Mouse (Mus musculus): Measurements from ENCODE around the gene Pgam2.
A peak's percentile ranks its signal among the peaks of the same experiment; 100 is the strongest.
"Not testable (repeated sequence)": the region's sequence is repeated elsewhere in the genome, so short reads cannot be mapped to it uniquely, and the experiment has no call there.

The Pgam2 gene

DNA sequence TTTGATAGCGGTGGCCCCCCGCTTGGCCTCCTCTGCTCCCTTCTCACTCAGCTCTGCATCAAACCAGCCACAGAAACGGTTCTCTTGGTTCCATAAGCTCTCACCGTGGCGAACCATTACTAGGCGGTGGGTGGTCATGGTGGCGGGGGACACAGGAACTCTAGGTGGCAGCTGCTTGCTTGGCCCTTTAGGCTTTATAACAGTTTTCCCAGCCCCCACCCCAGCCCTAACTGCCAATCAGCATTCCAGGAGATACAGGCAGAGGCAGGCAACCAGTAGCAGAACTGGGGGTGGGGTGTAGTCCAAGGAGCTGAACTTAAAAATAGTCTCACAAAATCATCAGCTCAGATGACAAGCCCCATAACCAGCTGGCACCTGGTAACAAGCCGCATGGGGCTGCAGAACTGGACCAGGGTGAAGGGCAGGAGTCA is at the start of gene Pgam2:
Pgam2 (minus strand) TSS at position 183 of the 431 bp plus-strand sequence.
- no peak for DNase-seq (ENCODE audit: low read depth, low spot score)

GRCm38 (mm10) chr11:5852314-5852713 is 48.8 kb upstream of the Pgam2 start:
- no peak for DNase-seq (ENCODE audit: low read depth, low spot score)

GRCm38 (mm10) chr11:5851021-5851736 is 47.6 kb upstream of the Pgam2 start:
- DNase-seq (ENCODE audit: low read depth, low spot score), result no peak

DNA sequence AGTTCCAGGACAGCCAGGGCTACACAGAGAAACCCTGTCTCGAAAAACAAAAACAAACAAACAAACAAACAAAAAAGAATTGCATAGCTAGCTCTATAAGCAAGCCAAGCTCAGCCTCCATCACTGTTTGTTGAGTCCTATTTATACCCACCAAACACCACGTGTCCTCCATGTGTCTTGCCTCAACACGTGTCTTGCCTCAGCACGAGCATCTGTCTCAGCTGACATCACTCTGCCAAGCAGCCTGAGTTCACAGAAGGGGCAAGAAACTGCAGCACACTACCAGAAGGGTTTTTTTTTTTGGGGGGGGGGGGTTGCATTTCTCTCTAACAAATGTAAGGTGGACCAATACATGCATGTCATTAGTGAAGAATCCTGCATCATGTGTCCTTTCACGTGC is 46.9 kb upstream of the Pgam2 start:
- no peak for DNase-seq (ENCODE audit: low read depth, low spot score)

DNA sequence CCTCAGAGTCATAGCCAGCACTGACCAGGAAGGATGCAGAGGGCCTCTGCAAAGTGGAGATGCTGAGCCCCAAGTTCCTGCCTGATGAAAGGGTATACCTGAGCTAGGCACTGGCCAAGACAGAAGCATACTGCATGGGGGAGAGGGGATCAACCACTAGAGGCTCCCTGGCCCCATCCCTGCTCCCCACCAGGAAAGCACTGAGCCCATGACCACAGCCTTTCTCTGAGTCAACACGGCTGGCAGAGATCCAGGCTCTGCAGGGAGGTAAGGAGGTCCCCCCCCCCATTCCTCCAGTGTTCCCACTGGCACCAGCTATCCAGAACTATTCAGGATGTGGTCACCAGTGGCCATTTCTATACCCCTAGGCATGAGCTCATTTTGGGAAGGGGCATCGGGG is 45.8 kb upstream of the Pgam2 start:
- DNase-seq (ENCODE audit: low read depth, low spot score), result no peak

GRCm38 (mm10) chr11:5848741-5849140 is 45.2 kb upstream of the Pgam2 start:
- DNase-seq (ENCODE audit: low read depth, low spot score), result no peak

DNA sequence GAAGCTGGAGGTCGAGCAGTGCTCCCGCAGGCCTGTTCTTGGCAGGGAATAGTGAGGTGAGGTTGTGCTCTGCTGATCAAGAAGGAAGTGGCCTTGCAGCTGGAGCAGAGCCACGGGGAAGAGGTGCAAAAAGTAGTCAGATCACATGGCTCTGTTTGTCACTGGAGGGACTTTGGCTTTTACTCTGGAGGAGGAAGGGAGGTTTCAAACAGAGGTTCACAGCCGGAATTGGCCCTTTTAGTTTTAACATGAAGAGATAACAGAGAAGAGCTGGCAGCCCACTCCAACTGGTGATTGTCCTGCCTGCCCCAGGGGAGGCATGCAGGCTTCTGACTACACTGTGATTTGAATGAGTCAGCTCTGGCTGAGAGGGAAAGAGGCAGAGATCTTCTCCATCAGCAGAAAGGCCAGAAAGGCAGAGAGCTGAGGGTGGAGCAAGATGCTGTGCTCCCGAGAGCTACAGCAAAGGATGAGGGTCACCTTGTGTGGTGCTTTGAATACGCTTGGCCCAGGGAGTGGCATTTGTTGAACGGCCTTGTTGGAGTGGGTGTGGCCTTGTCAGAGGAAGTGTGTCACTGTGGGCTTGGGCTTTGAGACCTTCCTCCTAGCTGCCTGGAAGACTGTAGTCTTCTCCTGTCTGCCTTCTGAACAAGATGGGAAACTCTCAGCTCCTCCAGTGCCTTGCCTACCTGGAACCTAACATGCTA is 43.3 kb upstream of the Pgam2 start:
- DNase-seq (ENCODE audit: low read depth, low spot score), result no peak

DNA sequence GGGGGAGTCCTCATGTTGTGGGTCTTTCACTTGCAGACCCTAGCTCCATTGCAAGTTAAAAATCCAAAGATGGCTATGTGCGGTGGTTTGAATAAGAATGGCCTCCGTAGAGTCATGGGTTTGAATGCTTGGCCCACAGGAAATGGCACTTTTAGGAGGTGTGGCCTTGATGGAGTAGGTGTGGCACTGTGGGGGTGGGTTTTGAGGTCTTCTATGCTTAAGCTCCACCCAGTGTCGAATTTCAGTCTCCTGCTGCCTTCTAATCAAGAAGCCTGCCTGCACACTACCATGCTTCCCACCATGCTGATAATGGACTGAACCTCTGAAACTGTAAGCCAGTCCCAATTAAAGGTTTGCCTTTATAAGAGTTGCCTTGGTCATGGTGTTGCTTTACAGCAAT is 39.6 kb upstream of the Pgam2 start:
- no peak for DNase-seq (ENCODE audit: low read depth, low spot score)

DNA sequence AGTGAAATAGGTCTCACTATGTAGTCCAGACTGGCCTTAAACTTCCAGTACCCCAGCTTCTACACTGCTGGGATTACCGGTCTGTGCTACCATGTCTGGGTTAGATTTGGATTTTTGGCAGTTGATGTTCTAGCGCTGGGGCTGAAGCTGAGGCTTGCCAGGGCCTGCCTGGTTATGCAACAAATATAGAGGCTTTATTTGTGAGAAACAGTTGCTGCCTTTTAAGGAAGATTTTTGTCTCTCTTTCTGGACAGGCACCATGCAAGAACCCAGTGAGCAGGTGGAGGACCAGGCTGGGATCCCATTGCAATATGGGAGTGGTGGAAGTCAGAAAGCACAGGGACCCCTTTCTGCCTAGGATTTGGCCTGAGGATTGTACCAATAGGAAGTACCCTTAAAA is 38.2 kb upstream of the Pgam2 start:
- DNase-seq (ENCODE audit: low read depth, low spot score), result no peak

GRCm38 (mm10) chr11:5840346-5840745 is 36.8 kb upstream of the Pgam2 start:
- no peak for DNase-seq (ENCODE audit: low read depth, low spot score)

DNA sequence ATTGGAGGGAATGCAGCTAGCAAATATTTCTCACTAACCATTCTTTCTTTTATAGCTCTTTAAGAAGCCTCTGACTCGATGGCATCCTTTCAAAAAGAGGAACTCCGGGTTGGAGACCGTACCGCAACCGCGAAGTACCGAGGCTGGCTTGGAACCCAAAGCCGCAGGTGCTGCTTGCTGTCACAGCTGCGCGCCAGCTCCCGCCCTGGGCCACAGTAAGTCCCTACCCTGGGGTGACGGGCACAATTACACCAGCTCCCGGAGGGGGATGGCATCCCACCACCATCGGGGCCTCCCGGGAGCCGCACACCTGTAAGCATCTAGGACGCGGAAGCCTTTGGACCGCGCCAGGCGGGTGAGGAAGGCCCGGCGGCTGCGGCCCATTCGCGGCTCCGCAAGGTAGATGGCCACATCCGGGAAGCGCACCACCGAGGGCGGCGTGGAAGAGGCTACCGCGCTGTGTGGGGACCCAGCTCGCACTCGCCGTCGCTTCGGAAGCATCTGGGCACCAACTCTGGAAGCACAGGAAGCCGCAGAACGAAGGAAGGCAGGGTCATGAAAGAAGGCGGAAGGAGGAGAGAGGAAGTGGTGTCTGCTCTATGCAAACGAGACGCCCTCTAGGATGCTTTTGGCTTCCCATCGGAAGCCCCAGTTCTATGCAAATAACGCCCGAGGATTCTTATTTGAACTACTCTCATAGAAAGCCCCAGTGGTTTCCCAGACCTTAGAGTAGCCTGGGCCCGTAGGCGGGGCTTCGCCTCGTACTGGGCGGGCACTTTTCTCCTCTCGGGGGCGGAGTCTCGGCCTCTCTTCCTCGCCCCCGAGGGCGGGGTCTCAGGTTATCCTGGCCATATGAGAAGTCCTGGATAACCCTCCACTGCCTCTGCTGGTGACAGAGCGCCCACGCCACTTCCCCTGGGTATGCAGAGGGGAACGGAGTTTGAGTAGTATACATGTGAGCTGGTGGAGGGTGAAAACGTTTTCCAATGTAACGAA is 34.0 kb upstream of the Pgam2 start, which contains the start of gene Polm:
Polm (minus strand) TSS at position 766 of the 996 bp plus-strand sequence.
- peak; percentile 97 for DNase-seq (ENCODE audit: low read depth, low spot score)

DNA sequence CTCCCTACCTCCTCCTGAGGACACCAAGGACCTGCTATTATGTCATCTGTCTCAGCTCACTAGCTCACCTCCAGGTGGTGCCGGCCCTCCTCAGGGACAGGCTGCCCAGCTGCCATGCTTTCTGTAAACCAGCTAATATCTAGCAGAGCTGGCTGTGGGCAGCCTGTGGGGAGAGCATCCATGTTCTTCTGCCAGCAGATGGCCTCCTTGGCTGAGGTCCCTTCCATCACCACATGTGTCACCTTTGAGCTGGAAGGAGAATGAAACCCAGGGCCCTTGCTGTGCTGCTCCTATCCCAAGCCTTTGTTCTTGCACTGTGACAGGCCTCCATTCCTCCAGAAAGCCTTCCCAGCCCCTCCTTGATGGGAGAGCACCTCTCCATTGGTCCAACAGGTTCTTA is 32.6 kb upstream of the Pgam2 start:
- DNase-seq (ENCODE audit: low read depth, low spot score), result no peak

GRCm38 (mm10) chr11:5835057-5835456 is 31.5 kb upstream of the Pgam2 start:
- DNase-seq (ENCODE audit: low read depth, low spot score), result no peak

DNA sequence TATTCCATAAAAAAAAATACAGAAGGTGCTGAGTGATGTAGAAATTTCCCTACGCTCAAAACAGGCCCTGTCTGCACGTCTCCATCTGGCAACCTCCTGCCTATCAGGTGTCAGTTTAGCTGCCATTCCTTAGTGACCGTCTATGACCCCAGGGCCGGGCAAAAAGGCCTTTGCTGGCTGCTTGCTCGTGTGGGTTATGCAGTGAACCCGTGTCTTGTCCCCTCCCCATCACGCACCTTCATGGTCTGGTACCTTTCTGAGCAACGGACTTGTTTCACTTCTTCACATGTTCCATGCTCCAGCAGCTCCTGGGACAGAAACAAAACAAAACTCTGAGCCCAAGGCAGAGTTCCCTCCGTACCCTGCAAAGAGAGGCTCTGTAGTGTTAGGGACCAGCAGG is 31.0 kb upstream of the Pgam2 start:
- no peak for DNase-seq (ENCODE audit: low read depth, low spot score)

DNA sequence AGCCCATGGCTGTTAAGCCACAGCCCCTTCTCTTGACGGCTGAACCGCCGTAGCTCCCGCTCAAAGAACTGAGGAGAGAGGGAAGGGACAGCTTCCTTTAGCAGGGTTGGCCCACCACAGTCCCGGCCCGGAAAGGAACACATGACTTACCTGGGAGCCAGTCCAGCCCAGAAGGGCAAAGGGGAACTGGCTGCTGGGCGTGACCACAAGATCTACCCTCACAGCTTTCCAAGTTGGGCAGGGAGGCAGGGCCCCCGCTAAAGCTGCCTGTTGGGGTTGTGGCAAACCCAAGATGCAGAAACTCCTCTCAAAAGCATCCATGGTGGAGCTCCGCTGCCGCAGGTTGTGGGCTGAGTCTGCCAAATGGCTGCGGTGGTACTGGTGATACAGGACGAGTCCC is 25.8 kb upstream of the Pgam2 start:
- DNase-seq (ENCODE audit: low read depth, low spot score), result no peak

DNA sequence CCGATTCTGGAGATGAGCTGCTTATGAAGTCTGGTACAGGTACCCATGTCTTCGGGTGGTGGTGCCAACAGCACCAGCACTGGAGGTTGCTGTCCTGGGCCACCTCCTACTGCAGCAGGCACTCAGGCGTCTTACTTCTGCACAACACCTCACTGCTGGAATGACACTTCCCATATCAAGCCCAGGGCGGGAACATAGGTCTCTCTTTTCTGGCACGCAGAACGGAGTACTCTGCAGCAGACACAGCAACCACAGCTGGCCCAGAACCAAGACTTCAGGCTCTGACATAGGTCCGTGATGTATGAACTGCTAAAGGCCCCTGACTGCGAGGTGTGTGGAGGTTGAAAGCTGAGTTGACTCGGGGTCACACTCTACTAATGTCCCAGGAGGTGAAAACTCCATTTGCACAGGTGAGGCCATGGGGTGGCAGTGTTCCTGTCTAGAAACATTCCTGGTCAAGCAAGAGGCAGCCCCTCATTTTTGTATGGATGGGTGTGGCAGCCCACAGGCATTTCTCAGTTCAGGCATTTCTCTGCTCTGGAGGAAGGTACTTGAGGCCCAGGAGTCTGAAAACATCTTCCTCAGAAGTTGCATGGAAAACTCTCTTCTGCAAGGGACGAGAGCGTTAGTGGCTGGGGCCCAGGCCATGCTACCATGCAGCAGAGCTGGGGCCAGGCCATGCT is 25.1 kb upstream of the Pgam2 start:
- no peak for DNase-seq (ENCODE audit: low read depth, low spot score)

GRCm38 (mm10) chr11:5827931-5828330 is 24.4 kb upstream of the Pgam2 start:
- DNase-seq (ENCODE audit: low read depth, low spot score), result no peak

- DNase-seq (ENCODE audit: low read depth, low spot score), result no peak
These were observed 21.9 kb upstream of the Pgam2 start for GRCm38 (mm10) chr11:5825432-5825831.

- DNase-seq (ENCODE audit: low read depth, low spot score), result no peak
These were observed 15.7 kb upstream of the Pgam2 start for GRCm38 (mm10) chr11:5819223-5819622.

- no peak for DNase-seq (ENCODE audit: low read depth, low spot score)
These were observed 9.8 kb upstream of the Pgam2 start for GRCm38 (mm10) chr11:5813381-5813780.

GRCm38 (mm10) chr11:5809487-5809886 is 6.0 kb upstream of the Pgam2 start:
- DNase-seq (ENCODE audit: low read depth, low spot score), result not testable (repeated sequence)
